Mouse (Mus musculus) erythroblast, embryonic 14.5 days (primary cell): ENCODE data around the gene Wdr59.

Experiments
- GATA1 ChIP-seq: IDR thresholded peaks from 2 replicates; pipeline ENCODE4 v1.6.1; 2012; ENCODE audit warnings: low read length, inconsistent platforms, mixed read lengths
- TAL1 ChIP-seq: IDR thresholded peaks from 3 replicates; pipeline ENCODE4 v1.6.1; 2012; ENCODE audit warnings: low read length, inconsistent platforms, mixed read lengths

- TF ChIP-seq GATA1, result no peak
- TF ChIP-seq TAL1, result no peak
Observed at GRCm38 (mm10) chr8:111548201-111548600, 26.3 kb upstream of the Wdr59 start.
